Mouse (Mus musculus) liver, postnatal 0 days (tissue): ENCODE data around the gene Epyc.

Experiments used
- CTCF ChIP-seq: sonication (generic); IDR thresholded peaks from 2 replicates; pipeline ENCODE4 v1.5.1; 2016; ENCODE audit warnings: antibody characterized with exemption, low read depth
- EP300 ChIP-seq: IDR thresholded peaks from 2 replicates; pipeline ENCODE4 v1.6.1; 2016; ENCODE audit warnings: antibody characterized with exemption, low read depth, mild to moderate bottlenecking

DNA sequence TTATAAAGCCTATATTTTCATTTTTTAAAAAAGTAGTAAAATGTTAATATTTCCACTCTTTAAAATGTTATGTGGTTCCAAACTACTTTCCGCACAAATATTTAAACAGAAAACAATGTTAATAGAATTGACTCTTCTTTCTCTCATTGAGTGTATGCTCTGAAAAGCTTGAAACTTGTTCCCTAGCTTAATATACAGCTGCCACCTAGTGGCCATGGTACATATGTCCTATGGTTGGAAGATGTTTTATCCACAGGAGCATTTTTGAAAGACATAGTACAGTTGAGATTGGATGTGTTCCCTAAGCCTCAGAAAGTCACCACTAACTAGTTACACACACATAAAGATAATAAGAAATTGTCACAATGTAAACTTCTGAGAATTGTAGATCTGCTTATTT, 60.7 kb downstream of the Epyc start:
- TF ChIP-seq CTCF = peak; percentile 68
- no peak for TF ChIP-seq EP300
